Mouse (Mus musculus): ENCODE data around the gene Foxn3.

DNA sequence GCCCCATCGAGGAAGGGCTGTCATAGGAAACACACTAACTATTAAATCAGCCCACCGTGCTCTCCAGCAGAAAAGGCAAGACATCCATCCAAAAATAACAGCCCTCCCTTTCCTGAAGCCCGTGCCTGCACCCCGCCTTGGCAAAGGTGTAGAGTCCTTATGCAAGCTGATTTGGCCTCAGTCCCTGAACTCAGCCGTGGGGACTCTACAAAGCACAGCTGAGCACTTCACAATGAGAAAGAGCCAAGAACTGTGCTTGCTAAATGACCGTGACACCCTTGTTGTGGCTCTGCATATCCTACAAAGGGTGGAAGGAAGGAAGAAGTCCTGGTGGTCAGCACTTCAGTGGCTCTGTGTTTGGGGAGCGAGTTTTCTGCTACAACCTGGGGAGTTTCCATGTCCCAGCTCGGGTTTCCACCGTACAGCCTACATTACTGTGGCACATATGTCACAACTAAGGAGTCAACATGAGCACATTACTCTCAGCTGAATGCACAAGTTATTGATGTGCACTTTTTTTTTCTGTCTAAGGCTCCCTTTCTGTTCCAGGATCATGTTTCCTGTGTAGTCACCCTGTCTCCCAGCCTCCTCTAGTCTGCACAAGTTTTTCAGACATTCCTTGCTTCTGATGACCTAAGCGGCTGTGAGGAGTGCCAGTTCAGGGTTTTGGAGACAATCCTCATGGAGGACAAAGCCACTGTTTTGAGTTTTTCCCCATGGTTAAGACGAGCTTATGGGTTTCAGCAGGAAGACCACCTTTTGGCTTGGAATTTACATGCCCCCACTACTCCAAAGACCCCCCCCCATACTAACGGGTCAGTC, 226.8 kb downstream of the Foxn3 start:
- TF ChIP-seq CTCF (IDR thresholded peaks at IDR 0.05; ENCODE audit: extremely low read depth, insufficient read depth, insufficient read length, insufficient replicate concordance) (no peak), POLR2A (IDR thresholded peaks at IDR 0.05; ENCODE audit: low read depth, low read length) (no peak)

All from spleen, adult 2 months (tissue).